Mouse (Mus musculus) megakaryocyte, adult 5-6 weeks (primary cell): ENCODE data around the gene Gnat3. TPM values are rescaled to one million over a fixed set of nuclear protein-coding genes. Genes with fewer than 3 reads are reported as not detected.

ENCODE experiments used
- ATAC-seq: 2 replicates; pipeline ENCODE4 v1.8.0; 2016; ENCODE audit warnings: mild to moderate bottlenecking, inconsistent platforms; ENCODE audit not compliant: poor library complexity, severe bottlenecking
- total RNA-seq, 2 experiments: library from RNA; stranded (forward) in 1 of 2; stranded (reverse) in 1 of 2; fragments of 153-499, 151-499 nt in 1 of 2; fragments of 221-1000, 200-1000 nt in 1 of 2; gene quantifications; 2 replicates each; pipeline versions ENCODE4 v1.2.3 to v1.2.4; 2015 to 2017

Gene Gnat3
- total RNA-seq, 2 experiments from 2014 or later = not detected

DNA sequence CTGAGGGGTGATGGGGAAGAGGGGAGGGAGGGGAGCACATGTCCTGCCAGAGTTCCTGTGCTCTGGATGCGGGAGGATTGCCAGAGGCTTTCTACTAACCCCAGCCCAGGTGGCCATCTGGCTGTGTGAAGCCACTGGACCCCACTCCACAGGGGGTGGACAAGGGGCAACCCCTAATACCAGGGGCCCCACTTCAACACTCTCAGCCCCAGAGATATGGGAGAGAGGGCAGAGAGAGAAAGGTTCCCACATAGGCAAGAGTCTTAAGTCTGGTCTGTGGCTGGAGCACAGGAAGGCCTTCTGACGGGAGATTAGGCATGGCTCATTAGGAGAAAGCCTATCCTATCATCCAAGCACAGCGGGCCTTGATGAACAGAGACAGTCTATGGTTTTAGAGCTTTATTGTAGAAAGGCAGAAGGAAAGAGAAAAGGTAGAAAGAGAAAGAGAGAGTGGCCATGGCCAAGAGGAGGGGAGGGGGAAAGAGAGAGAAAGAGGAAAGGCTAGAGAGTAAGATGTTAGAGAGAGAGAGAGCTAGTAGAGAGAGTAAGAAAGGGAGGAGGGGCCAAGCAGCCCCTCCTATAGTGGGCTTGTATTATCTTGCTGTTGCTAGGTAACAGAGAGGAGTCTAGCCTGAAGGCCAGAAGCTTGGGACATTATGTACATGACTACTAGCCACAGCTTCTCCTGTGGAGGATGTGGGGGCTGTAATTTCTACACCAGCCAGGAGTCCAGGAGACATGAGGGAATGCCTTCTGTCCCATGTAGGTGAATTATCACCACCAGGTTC, 42.7 kb downstream of the Gnat3 start:
- no peak for ATAC-seq

- ATAC-seq = no peak
Observed at GRCm38 (mm10) chr5:18006157-18006556, 43.8 kb downstream of the Gnat3 start.

- ATAC-seq = peak; percentile 87
Observed at GRCm38 (mm10) chr5:18007067-18007466, 44.7 kb downstream of the Gnat3 start.

GRCm38 (mm10) chr5:18010301-18010700, 48.0 kb downstream of the Gnat3 start:
- ATAC-seq = no peak

DNA sequence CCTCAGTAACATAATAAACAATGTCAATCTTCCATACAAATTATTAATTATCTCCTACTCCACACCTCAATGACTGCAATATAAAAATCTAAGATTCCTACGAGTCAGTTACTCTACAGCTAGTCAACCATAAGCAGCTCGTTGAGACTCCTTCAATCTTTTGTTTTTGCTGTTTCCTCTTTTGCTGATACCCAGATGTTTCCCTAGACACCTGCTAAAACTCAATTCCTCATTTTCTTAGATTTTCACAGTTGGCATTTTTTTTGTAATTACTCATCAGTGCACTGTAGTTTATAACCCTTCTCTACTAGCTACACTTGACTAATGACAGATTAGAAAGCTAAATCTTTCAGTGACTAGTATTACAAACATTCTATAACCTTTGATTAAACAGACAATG, 50.8 kb downstream of the Gnat3 start:
- ATAC-seq = peak; percentile 61

DNA sequence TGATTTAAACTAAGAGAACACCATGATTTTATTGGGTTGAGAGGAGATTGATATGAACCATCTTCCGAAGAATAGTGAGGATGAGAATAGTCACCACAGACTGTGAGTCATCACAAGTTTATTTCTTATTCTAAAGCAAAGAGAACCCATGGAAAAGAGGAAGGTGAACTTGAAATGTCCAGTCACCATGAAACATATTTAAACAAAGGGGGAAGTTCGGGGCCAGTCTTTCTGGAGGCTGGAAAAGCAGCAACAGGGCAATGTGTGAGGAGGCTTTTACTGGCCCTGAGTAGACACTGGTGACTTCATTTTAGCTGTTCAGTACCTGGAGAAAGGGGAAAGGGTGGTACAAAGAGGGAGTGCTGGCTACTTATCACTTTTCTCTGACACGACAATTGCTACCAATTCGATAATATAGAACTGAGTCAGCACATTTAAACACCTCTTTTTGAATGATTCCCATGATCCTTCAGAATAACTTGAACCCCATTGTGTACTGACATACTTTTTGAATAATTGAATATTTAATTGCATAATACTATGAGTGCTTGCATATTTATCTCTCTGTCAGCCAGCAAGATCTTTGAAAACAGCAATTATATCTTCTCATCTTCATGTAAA, 52.0 kb downstream of the Gnat3 start:
- peak; percentile 89 for ATAC-seq

GRCm38 (mm10) chr5:18023347-18023746, 61.0 kb downstream of the Gnat3 start:
- no peak for ATAC-seq

DNA sequence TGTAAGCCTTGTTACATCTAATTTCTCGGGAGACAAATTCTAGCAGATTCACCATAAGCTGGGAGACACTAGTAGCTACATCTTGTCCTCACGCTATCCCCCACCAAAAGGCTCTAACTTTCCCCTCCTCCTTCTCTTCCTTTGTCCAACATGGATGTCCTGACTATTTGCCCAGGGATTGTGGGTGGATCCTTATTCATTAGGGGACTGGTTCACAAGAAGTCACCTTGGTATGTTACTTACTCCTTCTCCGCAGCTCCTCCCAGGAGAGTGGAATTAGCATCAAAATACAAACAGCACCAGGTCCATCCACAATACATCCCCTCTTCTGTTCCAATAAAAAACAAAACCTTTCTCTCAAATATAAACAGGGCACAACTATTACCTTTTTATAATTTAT, 65.2 kb downstream of the Gnat3 start:
- ATAC-seq = no peak

GRCm38 (mm10) chr5:18035848-18036638, 73.7 kb downstream of the Gnat3 start:
- no peak for ATAC-seq

- peak; percentile 71 for ATAC-seq
Observed at GRCm38 (mm10) chr5:18043022-18043421, 80.7 kb downstream of the Gnat3 start.

DNA sequence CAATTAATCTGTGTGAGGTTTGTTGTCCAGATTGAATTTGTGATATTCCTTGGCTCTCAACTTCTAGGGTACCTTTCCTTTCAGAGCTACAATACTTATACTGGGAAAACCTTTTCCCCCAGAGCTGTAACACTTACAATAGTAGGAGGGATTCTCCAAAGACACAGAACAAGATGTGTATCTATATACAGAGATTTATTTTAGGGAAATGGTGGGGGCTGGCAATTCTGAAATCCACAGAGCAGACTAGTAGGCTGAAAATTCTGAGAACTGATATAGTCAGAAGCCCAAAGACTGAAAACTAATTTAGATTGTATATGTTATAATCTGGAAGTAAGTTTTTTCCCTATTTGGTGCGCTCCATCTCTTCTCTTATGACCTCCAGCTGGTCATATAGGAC, 86.5 kb downstream of the Gnat3 start:
- no peak for ATAC-seq

DNA sequence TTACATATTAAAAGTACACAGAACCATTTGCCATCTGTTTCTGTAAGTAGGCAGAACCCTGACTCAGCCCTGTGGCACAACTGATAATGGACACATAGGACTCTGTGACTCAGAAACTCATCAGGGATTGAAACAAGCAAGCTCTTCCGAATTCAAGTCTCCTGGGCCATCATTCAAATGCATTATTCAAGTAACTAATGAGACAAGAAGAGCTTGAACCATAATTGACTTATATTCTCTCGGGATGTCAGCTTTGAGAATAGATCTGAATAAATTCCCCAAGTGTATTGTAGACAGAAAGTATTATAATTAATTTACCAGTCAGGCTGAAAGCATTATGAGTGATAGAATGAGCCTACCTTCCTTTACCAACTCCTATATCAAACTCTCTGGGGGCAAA, 93.0 kb downstream of the Gnat3 start:
- no peak for ATAC-seq

Other genes starting within 250 kb of the Gnat3 start
- 5.0 and 11.1 TPM in 2 replicates for gene Cd36, start 73.7 kb upstream of the Gnat3 start, total RNA-seq (2015)
- 4.3 and 6.0 TPM in 2 replicates for gene Cd36, start 73.7 kb upstream of the Gnat3 start, total RNA-seq (2017)